Mouse (Mus musculus) small intestine, adult 2 months (tissue): ENCODE measurements around the gene Cpe.

ENCODE experiments used
- CTCF ChIP-seq: fragments of 200-500 bp; IDR thresholded peaks from 2 replicates; pipeline ENCODE4 v1.5.1; 2012; ENCODE audit warnings: low read depth, mild to moderate bottlenecking, control low read depth, inconsistent platforms, low read length, moderate library complexity, mixed read lengths; ENCODE audit not compliant: insufficient replicate concordance, insufficient read length; ENCODE audit errors: extremely low read depth
- POLR2A ChIP-seq: fragments of 200-500 bp; IDR thresholded peaks from 2 replicates; pipeline ENCODE4 v1.6.1; 2012; ENCODE audit warnings: low read depth, mild to moderate bottlenecking, control low read depth, inconsistent platforms, low read length, moderate library complexity

GRCm38 (mm10) chr8:64688161-64688560 lies 4.7 kb downstream of the Cpe start:
- no peak for TF ChIP-seq POLR2A
- no peak for TF ChIP-seq CTCF
